Mouse (Mus musculus) thymus, postnatal 10 days (tissue): ENCODE data around the gene Tmbim6.
"Not testable (repeated sequence)": the region's sequence is repeated elsewhere in the genome, so short reads cannot be mapped to it uniquely, and the experiment has no call there.

ENCODE experiments used
- DNase-seq, 2 experiments: peaks; one replicate each; pipeline ENCODE4 v3.0.0; 2021; ENCODE audit warnings: low spot score in 2 of 2

Tmbim6 gene

DNA sequence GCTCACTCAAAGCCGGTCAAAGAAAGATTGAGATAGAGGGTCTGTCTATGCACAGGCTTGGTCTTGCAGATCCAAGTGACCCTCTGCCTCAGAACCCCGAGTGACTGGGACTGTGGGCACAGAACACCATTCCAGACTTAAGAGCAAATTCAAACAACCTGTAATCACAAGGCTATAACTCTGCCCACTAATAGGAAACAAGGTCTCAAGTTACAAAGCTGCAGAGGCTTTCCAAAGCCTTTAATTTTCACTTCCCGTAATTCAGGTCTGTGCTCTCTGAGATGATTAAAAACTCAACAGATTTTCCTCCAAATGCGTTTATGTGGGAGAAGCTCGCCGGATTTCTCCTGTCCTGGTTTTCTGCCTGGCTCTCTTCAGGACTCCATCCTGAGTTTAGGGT is 8.6 kb upstream of the Tmbim6 start:
- no peak for DNase-seq

DNA sequence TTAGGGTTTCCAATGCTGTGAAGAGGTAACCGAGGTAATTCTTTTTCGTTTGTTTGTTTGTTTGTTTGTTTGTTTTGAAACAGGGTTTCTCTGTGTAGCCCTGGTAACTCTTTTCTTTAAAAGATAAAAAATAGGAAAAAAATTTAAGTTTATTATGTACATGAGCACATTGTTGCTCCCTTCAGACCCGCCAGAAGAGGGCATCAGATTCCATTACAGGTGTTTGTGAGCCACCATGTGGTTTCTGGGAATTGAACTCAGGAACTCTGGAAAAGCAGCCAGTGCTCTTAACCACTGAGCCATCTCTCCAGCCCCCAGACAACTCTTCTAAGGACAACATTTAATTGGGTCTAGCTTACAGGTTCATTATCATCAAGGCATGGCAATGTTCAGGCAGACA is 6.6 kb upstream of the Tmbim6 start:
- not testable (repeated sequence) for DNase-seq

DNA sequence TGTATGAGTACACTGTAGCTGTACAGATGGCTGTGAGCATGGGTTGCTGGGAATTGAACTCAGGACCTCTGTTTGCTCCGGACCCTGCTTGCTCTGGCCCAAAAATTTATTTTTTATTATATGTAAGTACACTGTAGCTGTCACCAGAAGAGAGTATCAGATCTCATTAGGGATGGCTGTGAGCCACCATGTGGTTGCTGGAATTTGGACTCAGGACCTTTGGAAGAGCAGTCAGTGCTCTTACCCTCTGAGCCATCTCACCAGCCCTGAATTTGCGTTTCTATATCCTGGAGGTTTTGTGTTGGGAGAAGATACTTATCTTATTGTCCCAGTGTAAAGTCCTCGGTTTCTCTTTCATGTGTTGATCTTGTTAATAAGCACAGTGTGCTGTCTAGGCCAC is 5.9 kb upstream of the Tmbim6 start:
- no peak for DNase-seq

DNA sequence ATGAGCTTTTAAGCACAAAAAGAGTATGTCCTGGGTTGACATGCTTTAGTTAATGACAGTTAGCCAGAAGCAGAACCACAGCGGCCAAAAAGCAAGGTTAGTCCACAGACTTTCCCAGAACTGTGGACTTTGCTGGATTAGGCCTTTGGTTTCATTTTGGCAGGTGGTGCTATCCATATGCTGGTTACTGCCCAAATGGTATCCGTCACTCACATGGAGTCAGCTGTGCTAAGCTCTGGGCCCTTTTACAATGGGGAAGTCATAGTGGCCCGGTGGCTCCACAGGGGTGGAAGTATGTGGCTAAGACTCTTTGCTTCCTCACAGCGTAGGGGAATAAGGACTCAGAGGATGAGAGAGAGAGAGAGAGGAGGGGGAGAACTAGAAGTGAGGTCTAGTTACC is 4.7 kb upstream of the Tmbim6 start:
- DNase-seq, result no peak

DNA sequence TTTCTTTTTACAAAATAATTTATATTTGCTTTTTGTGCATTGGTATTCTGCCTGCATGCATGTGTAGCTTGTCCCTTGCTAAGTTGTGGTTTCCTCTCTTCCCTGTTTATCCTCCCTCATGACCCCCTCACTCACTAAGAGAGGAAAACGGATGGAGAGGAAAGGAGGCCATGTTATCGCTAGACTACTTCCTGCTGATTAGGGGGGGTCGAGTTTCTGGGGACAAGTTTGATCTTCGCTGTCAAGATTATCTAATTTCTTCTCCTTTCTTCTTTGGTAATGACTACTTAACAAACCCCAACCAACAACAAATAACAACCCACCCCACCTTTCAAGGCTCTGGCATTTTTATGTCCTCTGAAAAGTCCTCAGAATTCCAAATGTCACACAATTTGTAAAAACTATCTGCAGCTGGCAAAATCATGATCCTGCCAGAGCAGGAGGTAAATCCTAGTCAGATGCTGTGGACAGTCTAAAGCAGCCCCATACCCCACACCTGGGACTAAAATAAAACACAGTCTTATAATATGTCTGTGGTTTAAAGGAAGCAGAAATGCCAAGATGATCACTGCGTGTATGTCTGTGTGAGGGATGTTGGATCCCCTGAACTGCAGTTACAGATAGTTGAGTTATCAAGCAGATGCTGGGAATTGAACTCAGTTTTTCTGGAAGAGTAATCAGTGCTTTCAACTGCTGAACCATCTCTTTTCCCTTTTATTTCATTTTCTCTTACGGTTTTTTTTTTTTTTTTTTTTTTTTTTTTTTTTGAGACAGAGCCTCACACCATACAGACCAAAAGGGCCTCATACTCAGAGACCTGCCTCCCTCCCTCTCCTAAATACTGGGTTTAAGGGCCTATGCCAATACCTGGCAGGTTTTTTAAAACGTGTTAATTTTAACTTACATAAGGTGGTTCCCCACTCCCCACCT is 1.9 kb upstream of the Tmbim6 start:
- no peak for DNase-seq

DNA sequence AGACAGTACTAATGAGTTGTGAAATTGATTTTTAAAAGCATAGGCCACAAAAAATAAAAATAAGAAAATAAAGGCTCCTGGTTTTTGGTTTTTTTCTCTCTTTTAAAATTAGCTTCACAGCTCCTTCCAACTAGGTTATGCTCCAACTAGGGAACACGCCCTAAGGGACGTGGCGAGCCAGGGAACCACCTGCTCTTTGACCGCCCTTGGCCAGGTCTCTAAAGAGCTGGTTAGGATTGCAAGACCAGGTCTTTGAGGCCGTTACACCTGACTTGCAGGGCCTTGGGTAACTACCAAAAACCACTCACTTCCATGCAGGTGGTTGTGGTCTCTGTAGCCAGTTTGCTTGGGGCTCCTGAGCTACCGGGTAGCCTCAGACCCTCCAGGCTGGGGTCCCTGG is 707 bp upstream of the Tmbim6 start:
- no peak for DNase-seq

DNA sequence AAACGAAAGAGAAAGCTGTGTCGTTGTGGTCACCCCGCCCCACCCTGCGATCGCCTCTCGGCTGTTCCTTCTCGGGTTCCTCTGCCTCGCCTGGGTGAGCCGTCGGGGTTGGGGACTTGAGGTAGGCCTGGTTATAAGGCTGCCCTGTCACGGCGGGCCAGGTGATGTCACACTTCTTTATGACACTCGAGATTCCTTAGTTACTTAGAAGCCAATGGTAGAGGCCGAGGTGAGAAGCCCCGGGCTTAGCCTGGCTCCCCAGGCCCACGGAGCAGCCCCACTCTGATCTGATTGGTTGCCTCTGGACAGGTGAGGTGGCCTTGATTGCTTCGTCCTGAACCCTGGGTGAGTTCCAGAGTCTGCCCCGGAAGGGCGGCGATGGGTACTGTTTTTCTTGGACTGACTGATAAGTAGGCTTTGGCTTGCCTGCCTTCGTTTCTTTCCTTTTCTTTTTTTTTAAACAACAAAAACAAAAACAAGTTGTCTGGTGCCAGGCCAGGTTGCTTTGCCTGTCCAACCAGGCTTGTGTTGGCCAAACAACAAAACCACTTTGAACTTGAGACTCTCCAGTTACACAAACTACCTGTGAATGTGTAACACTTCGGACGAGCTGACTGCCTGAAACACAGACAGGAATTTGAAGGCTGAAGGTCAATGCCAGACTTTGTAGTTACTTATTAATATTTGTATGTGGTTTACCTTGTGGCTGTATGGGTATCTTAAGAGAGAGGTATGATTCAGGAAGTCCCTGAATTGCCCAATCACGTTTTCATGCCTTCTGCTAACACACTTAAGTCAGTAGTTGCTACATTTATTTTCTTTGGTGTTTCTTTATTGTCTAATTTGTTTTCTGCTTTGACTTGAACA is 937 bp downstream of the Tmbim6 start:
- DNase-seq, result no peak

DNA sequence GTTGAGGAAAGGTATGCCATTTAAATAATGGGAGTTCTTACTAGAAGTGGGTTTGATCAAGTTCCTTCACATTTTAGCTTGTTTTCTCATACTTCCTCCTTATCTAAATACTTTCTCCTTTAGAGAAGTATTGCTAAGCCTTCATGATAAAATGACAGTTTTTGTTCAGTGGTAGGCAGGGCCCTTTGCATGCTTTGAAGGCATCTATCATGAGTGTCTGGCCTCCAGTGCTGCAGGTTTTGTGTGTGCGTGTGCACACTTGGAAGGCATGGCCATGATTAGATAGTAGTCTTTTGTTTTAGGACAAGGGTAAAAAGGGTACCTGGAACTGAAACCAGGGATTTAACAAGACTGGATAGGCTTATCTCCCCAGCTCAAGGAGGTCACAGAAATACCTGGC is 3.8 kb downstream of the Tmbim6 start:
- no peak for DNase-seq

DNA sequence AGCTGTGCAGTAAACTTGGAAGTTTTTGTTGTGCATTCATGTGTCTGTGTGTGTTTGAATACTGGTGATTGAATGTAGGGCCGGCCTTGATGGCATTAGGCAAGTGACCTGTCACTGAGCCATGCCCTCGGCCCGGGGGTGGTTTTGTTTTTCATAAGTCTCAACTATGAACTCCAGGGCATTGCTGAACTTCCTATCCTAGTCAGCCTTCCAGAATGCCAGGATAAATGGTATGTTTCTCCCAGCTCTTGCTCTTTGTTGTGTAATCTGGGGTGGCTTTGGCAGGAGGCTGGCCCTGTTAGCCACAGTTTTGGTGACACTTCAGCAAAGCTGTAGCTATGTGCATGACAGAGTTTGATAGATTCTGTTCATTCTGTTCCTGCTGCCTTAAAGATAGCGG is 4.2 kb downstream of the Tmbim6 start:
- no peak for DNase-seq

DNA sequence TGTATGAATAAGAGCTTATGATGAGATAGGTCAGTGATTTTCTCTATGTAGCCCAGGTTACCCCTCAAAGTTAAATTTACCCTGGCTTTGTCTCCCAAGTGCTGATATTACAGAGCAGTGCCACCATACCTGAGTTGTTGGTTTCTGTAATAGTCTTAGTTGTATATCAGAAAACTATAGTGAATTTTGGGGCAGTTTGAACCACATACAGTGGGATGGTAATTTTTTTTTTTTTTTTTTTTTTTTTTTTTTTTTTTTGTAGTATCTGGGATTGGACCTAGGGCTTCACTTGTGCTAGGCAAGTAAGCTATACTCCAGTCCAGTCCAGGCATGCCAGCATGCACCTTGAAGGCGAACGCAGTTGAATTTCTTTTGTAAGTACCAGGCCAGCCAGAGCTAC is 4.9 kb downstream of the Tmbim6 start:
- DNase-seq, result no peak

DNA sequence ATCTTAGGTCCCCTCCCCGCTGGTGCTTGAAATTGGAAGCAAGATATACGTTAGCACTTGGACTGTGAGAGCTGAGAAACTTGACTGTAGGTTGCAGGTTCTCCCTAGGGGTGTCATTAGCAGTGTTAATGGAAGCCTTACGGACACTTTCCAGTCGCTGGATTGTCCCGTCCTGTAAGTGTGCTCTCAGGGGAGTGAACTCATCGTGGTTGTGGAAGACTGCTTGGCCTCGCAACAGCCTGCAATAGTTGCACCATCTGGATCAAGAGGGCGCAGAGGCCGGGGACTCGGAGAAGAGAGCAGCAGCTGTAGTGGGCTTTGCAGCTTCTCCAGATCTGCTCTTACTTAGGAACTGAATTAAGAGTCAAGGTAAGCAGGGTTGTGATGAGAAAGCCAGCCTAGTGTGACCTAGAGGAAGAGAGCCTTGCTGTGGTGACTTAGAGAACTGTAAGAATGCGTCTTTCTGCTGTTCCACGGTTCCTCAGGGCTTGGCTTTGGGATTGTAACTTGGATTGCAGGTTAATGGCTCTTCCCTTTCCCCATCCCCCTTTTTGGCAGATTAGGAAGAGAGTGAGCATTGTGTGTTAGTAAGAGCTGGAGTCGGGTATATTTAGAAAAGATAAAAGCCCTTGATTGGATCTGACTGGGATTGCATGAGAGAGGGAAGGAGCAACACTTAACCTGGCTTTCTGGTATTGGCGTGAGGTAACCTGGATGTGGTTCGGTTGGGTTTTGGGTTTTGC is 7.0 kb downstream of the Tmbim6 start:
- DNase-seq, result no peak

DNA sequence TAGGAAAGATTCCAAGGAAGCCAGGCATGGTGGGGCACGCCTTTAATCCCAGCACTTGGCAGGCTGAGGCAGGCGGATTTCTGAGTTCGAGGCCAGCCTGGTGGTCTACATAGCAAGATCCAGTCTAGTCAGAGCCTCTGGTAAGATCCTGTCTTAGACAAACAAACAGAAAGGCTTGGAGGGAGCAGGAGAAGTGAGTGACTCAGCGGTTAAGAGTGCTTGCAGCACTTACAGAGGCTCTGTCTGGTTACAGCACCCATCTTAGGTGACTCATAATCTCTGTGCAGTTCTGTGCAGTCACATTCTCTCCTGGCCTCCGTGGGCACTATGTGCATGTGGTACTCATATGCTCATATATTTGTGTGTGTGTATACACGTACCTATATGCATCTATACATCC is 7.9 kb downstream of the Tmbim6 start:
- no peak for DNase-seq

DNA sequence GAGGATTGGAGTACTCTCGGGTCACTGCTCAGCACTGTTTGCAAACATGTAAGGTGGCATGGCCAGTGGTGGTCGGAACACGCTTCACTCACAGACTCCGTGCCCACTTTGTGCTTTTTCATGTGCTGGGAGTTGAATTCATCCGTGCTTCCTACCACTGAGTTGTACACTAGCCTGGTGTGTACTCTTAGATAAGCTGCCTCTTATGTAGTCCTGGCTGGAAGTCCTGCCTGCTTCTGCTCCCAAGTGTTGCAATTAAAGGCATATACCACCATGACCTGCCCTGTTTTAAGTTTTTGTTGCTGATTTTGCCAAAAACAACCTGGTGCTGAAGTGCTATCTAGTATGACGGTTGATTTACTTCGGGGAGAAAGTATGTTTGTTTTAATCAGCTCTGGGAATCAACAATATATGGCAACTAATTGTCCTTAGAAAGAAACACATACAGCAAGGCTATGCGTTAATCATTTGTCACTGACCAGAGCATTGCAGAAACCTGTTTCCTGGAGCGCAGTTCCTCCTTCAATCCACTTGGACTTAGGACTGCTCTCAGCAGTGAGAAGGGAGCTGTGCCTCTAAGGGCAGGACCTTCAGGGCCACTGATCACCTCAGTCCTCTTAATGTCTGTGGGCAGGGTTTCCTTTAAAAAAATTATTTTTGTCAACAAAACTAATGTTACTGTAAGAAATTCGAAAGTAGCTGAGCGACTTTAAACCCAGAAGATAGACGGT is 10.6 kb downstream of the Tmbim6 start:
- no peak for DNase-seq

DNA sequence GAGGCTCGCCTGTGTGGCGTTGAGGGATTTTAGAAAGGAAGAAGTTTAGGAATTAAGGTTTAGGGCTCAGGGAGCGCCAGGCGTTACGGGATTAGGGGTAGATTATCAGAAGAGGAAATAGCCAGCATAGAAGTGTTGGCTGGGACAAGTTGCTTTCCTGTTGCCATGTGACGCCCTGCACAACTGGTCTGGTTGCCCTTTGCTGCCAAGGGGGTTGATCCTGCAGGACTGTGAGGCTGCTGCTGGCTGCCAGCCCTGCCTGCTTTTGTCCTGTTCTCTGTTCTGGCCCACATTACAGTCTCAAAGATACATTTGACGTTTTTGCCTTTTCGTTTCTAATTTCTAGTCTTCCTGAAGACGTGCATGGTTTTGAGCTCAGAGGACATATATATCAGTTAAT is 12.5 kb downstream of the Tmbim6 start:
- DNase-seq, result no peak

DNA sequence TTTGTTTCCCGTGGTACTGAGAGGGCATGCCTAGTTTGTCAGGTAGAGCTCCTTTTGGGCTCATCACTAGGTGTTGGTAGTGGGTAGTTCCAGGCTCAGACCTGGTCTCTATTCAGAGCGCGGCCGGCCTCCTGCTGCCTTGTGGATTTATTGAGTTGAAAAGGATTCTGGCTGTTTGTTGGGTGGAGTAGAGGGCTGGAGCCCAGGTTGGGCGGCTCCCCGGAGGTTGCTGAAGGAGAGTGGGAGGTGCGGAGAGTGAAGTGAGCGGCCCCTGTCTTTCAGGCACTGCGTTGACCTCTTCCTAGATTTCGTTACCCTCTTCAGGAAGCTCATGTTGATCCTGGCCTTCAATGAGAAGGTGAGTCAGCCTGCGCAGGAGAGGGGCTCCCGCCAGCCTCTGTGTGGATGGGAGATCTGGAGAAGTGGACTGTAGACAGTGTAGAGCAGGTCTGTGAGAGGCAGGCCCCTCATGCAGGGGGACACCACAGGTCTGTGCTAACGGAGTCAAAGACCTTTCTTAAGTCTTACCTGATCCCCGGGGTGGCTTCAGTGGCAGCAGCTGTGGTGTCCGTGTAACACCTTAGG is 14.4 kb downstream of the Tmbim6 start:
- DNase-seq, result no peak

DNA sequence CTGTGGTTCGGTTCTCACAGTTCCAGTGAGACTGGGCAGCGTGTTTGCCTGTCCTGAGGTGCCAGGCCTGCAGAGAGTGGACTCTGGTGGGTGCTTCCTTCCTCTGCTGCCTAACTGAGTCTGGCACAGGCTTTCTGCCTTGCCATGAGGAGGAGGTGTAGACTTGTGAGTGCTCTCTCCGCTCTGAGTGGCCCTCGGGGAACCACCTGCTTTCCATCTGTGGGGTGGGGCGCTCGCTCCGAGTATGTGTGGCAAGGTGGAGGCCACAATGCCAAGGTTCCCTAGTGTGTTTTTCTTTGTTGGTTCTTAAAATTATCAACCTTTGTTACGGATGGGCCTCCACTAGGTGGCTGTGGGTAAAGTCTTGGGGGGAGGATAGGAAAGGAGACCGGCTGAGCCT is 16.2 kb downstream of the Tmbim6 start:
- no peak for DNase-seq

DNA sequence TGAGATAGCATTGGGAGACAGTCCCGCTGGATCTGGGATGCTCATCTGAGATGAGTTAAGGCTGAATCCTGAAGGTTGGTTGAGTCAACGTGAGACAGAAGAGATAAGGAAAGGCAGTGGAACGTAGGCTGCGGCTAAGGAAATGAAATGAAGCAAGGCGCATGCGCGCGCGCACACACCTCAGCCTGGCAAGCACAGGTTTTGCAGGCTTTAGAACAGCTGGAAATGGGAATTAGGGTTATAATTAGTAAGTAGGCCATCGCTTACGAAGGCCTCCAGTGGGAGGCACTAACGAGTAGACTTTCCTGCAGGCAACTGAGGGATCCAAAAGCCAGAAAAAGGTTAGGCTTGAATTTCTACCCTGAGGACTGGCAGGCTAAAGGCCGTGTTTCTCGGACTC is 19.1 kb downstream of the Tmbim6 start:
- DNase-seq, result no peak

DNA sequence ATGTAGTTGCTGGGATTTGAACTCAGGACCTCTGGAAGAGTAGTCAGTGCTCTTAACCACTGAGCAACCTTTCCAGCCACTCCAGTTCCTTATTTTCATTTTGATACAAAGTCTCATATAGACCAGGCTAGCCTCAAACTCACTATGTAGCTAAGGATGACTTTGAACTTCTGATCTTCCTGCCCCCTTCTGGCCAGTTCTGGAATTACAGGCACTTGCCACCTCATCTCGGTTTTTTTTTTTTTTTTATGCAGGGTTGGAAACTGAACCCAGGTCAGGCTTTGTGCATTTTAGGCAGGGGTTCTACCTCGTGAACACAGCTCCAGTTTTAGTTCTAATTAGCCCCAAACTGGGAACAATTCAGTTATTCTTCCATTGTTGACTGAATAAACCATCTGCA is 23.1 kb downstream of the Tmbim6 start:
- DNase-seq, result peak; percentile 21 to 71

DNA sequence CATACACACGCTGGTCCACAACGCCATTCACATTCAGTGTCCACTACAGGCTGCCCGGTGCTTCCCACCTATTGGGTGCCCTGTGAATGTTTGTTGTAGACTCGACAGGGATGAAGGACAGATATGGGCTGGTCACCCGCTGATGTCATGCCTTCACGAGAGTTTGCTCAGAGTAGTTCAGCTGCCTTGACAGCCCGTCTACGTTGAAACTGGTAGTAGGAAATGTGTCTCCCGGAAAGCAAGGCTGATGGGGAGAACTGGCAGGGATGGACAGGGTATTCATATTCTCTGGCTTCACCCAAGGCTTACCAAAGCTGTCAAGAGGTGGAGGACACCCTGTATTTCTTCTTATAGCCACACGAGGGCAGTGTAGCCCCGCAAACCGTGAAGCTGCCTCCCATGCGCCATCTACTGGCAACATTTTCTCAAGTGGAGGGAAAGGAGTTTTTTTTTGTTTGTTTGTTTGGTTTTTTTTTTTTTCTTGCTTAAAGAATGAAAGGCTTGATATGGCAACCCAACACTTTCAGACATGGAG is 23.7 kb downstream of the Tmbim6 start:
- peak; percentile 45 to 94 for DNase-seq

DNA sequence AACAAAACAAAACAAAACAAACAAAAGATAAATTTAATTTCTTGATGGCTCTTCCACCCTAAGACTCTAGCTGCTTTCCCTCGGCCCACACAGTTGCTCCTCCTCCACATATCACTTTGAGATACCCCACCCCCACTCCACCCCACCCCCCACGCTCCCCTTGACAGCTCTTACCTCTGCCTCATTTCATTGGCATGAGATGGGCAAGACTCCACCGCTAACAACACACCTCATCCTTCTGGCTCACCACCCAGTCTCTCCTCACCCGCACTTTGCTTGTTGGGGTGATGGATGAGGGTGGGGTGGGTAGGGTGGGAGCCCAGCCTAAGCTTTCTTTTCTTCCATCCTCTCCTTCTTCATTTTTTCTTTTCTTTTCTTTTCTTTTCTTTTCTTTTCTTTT is 24.3 kb downstream of the Tmbim6 start:
- DNase-seq, result no peak
